Mouse (Mus musculus): ENCODE data around the gene Zfpl1. TPM values are rescaled to one million over a fixed set of nuclear protein-coding genes. Genes with fewer than 3 reads are reported as not detected.

Zfpl1 gene
- total RNA-seq, 2 experiments from 2014 or later, result 14.9 to 23.7 TPM

GRCm38 (mm10) chr19:6035966-6036585, 48.7 kb downstream of the Zfpl1 start:
- peak; percentile 52; the same call in 1 of the 2 replicates for ATAC-seq (replicated peaks; ENCODE audit: poor library complexity)

Other genes starting within 250 kb of the Zfpl1 start
- gene Frmd8, start 209.7 kb downstream of the Zfpl1 start, total RNA-seq (2015), result 15.7 and 16.3 TPM in 2 replicates
- 16.2 and 17.7 TPM in 2 replicates for gene Frmd8, start 209.7 kb downstream of the Zfpl1 start, total RNA-seq (2017)
- 28.7 and 30.5 TPM in 2 replicates for gene Slc25a45, start 207.1 kb downstream of the Zfpl1 start, total RNA-seq (2015)
- 30.2 and 39.5 TPM in 2 replicates for gene Slc25a45, start 207.1 kb downstream of the Zfpl1 start, total RNA-seq (2017)
- 0.32 and 0.81 TPM in 2 replicates for gene Tigd3, start 190.8 kb downstream of the Zfpl1 start, total RNA-seq (2015)
- gene Tigd3, start 190.8 kb downstream of the Zfpl1 start, total RNA-seq (2017), result 1.5 and 2.8 TPM in 2 replicates
- gene Dpf2, start 171.9 kb downstream of the Zfpl1 start, total RNA-seq (2015), result 47.6 and 50.3 TPM in 2 replicates
- 65.1 and 83.0 TPM in 2 replicates for gene Dpf2, start 171.9 kb downstream of the Zfpl1 start, total RNA-seq (2017)
- not detected in 2 replicates for gene Cdc42ep2, start 160.1 kb downstream of the Zfpl1 start, total RNA-seq (2015)
- gene Cdc42ep2, start 160.1 kb downstream of the Zfpl1 start, total RNA-seq (2017), result 0.07 TPM in 1 of 2 replicates, not detected in the other
- 60.9 and 76.7 TPM in 2 replicates for gene Pola2, start 120.8 kb downstream of the Zfpl1 start, total RNA-seq (2015)
- gene Pola2, start 120.8 kb downstream of the Zfpl1 start, total RNA-seq (2017), result 57.4 and 61.3 TPM in 2 replicates
- not detected in 2 replicates for gene Slc22a20, start 98.8 kb downstream of the Zfpl1 start, total RNA-seq (2015)
- gene Slc22a20, start 98.8 kb downstream of the Zfpl1 start, total RNA-seq (2017), result 0.44 TPM in 1 of 2 replicates, not detected in the other
- gene Capn1, start 69.1 kb downstream of the Zfpl1 start, total RNA-seq (2015), result 18.6 and 20.0 TPM in 2 replicates
- 36.8 and 38.4 TPM in 2 replicates for gene Capn1, start 69.1 kb downstream of the Zfpl1 start, total RNA-seq (2017)
- 23.1 and 25.2 TPM in 2 replicates for gene Syvn1, start 38.4 kb downstream of the Zfpl1 start, total RNA-seq (2015)
- gene Syvn1, start 38.4 kb downstream of the Zfpl1 start, total RNA-seq (2017), result 10.1 and 11.2 TPM in 2 replicates
- 44.4 and 53.5 TPM in 2 replicates for gene Mrpl49, start 27.2 kb downstream of the Zfpl1 start, total RNA-seq (2015)
- gene Mrpl49, start 27.2 kb downstream of the Zfpl1 start, total RNA-seq (2017), result 31.9 and 38.4 TPM in 2 replicates
- 1,814 and 1,841 TPM in 2 replicates for gene Fau, start 27.1 kb downstream of the Zfpl1 start, total RNA-seq (2015)
- gene Fau, start 27.1 kb downstream of the Zfpl1 start, total RNA-seq (2017), result 1,690 and 2,042 TPM in 2 replicates
- gene Znhit2, start 23.8 kb downstream of the Zfpl1 start, total RNA-seq (2015), result 12.7 and 14.2 TPM in 2 replicates
- gene Znhit2, start 23.8 kb downstream of the Zfpl1 start, total RNA-seq (2017), result 12.5 and 14.5 TPM in 2 replicates
- 8.4 and 10.6 TPM in 2 replicates for gene Tm7sf2, start 16.6 kb downstream of the Zfpl1 start, total RNA-seq (2015)
- 1.6 and 1.8 TPM in 2 replicates for gene Tm7sf2, start 16.6 kb downstream of the Zfpl1 start, total RNA-seq (2017)
- gene Vps51, start 7.7 kb downstream of the Zfpl1 start, total RNA-seq (2015), result 30.4 and 33.2 TPM in 2 replicates
- gene Vps51, start 7.7 kb downstream of the Zfpl1 start, total RNA-seq (2017), result 42.8 and 54.7 TPM in 2 replicates
- gene Tmem262, start 4.9 kb downstream of the Zfpl1 start, total RNA-seq (2015), result not detected in 2 replicates
- gene Tmem262, start 4.9 kb downstream of the Zfpl1 start, total RNA-seq (2017), result not detected in 2 replicates
- gene Gm28374, start 2.7 kb downstream of the Zfpl1 start, total RNA-seq (2015), result not detected in 2 replicates
- not detected in 2 replicates for gene Gm28374, start 2.7 kb downstream of the Zfpl1 start, total RNA-seq (2017)
- gene Cdca5, start within 50 bp of the Zfpl1 start, total RNA-seq (2015), result 44.8 and 55.4 TPM in 2 replicates
- 35.5 and 42.8 TPM in 2 replicates for gene Cdca5, start within 50 bp of the Zfpl1 start, total RNA-seq (2017)
- 0.30 and 0.73 TPM in 2 replicates for gene AC131692.1, start 9.5 kb upstream of the Zfpl1 start, total RNA-seq (2015)
- 4.6 TPM in 1 of 2 replicates, not detected in the other for gene AC131692.1, start 9.5 kb upstream of the Zfpl1 start, total RNA-seq (2017)
- gene Naaladl1, start 20.8 kb upstream of the Zfpl1 start, total RNA-seq (2015), result 0.07 and 0.17 TPM in 2 replicates
- 0.21 TPM in 1 of 2 replicates, not detected in the other for gene Naaladl1, start 20.8 kb upstream of the Zfpl1 start, total RNA-seq (2017)
- gene Sac3d1, start 33.7 kb upstream of the Zfpl1 start, total RNA-seq (2015), result 12.0 and 16.9 TPM in 2 replicates
- gene Sac3d1, start 33.7 kb upstream of the Zfpl1 start, total RNA-seq (2017), result 5.5 and 6.3 TPM in 2 replicates
- 18.2 and 19.5 TPM in 2 replicates for gene Snx15, start 43.3 kb upstream of the Zfpl1 start, total RNA-seq (2015)
- 13.8 and 14.2 TPM in 2 replicates for gene Snx15, start 43.3 kb upstream of the Zfpl1 start, total RNA-seq (2017)
- 0.34 and 0.42 TPM in 2 replicates for gene Batf2, start 56.0 kb upstream of the Zfpl1 start, total RNA-seq (2015)
- 0.44 and 0.71 TPM in 2 replicates for gene Batf2, start 56.0 kb upstream of the Zfpl1 start, total RNA-seq (2017)
- gene Arl2, start 56.6 kb upstream of the Zfpl1 start, total RNA-seq (2015), result 29.2 and 37.4 TPM in 2 replicates
- 33.6 and 37.0 TPM in 2 replicates for gene Arl2, start 56.6 kb upstream of the Zfpl1 start, total RNA-seq (2017)
- gene Majin, start 99.4 kb upstream of the Zfpl1 start, total RNA-seq (2015), result not detected in 2 replicates
- gene Majin, start 99.4 kb upstream of the Zfpl1 start, total RNA-seq (2017), result not detected in 2 replicates
- not detected in 2 replicates for gene Gpha2, start 141.4 kb upstream of the Zfpl1 start, total RNA-seq (2015)
- gene Gpha2, start 141.4 kb upstream of the Zfpl1 start, total RNA-seq (2017), result not detected in 2 replicates
- 2.8 TPM in 2 replicates for gene Ppp2r5b, start 150.9 kb upstream of the Zfpl1 start, total RNA-seq (2015)
- gene Ppp2r5b, start 150.9 kb upstream of the Zfpl1 start, total RNA-seq (2017), result 2.3 and 3.1 TPM in 2 replicates
- 9.2 and 9.4 TPM in 2 replicates for gene Atg2a, start 156.7 kb upstream of the Zfpl1 start, total RNA-seq (2015)
- 6.4 and 8.1 TPM in 2 replicates for gene Atg2a, start 156.7 kb upstream of the Zfpl1 start, total RNA-seq (2017)
- 11.8 and 14.4 TPM in 2 replicates for gene Ehd1, start 191.8 kb upstream of the Zfpl1 start, total RNA-seq (2015)
- 39.4 and 40.9 TPM in 2 replicates for gene Ehd1, start 191.8 kb upstream of the Zfpl1 start, total RNA-seq (2017)
- 1.3 and 2.0 TPM in 2 replicates for gene Cdc42bpg, start 221.5 kb upstream of the Zfpl1 start, total RNA-seq (2015)
- gene Cdc42bpg, start 221.5 kb upstream of the Zfpl1 start, total RNA-seq (2017), result 3.2 and 3.5 TPM in 2 replicates

Data from megakaryocyte progenitor cell, adult 5-6 weeks (primary cell).